Mouse (Mus musculus) gonadal fat pad, adult 2 months (tissue): Measurements from ENCODE around the gene Gprc6a. TPM values are rescaled to one million over a fixed set of nuclear protein-coding genes. Genes with fewer than 3 reads are reported as not detected.

Experiments used
- DNase-seq: peaks from one replicate; pipeline ENCODE4 v3.0.0-alpha.2; 2012; ENCODE audit warnings: low read depth
- polyA plus RNA-seq: library from polyadenylated mRNA; depleted of rRNA; stranded (reverse); fragments of >200 nt; gene quantifications from 2 replicates; pipeline ENCODE4 v1.2.3, GENCODE M21; 2012; rRNA removed

Gene Gprc6a
- polyA plus RNA-seq, 1 experiment, result not detected

- DNase-seq, result no peak
Measured at GRCm38 (mm10) chr10:51590139-51590574, 41.1 kb downstream of the Gprc6a start, which contains the start of gene Fam162b. TSS of gene Fam162b (minus strand) at chr10:51590517.

- no peak for DNase-seq
Measured at GRCm38 (mm10) chr10:51584919-51585318, 46.3 kb downstream of the Gprc6a start.

- DNase-seq, result no peak
Measured at GRCm38 (mm10) chr10:51584378-51584777, 46.9 kb downstream of the Gprc6a start.

GRCm38 (mm10) chr10:51571225-51571996, 59.9 kb downstream of the Gprc6a start:
- no peak for DNase-seq

Other genes starting within 250 kb of the Gprc6a start
- gene Gm49339, start 150.8 kb downstream of the Gprc6a start, polyA plus RNA-seq, result 2.1 and 8.2 TPM in 2 replicates
- gene Lilr4b, start 150.8 kb downstream of the Gprc6a start, polyA plus RNA-seq, result 5.6 and 10.2 TPM in 2 replicates
- 6.8 and 8.5 TPM in 2 replicates for gene Lilrb4a, start 140.5 kb downstream of the Gprc6a start, polyA plus RNA-seq
- gene Fam162b, start 40.9 kb downstream of the Gprc6a start, polyA plus RNA-seq, result not detected in 2 replicates
- not detected in 2 replicates for gene Rfx6, start 46.3 kb upstream of the Gprc6a start, polyA plus RNA-seq